Mouse (Mus musculus): Measurements from ENCODE around the gene Prkn. TPM values are rescaled to one million over a fixed set of nuclear protein-coding genes. Genes with fewer than 3 reads are reported as not detected.

Prkn gene
- polyA plus RNA-seq, 1 experiment from 2014 or later, result 2.8 TPM

GRCm38 (mm10) chr17:11955317-11955716 is 1115.1 kb downstream of the Prkn start:
- no peak for ATAC-seq
- no peaks in the 10 kb centered on the region for H3K9me3 ChIP-seq (ENCODE audit: low read length)
- WGBS, result 44% methylated on average over 6 of the region's 6 CpGs

GRCm38 (mm10) chr17:11960492-11960891 is 1120.3 kb downstream of the Prkn start:
- Histone ChIP-seq H3K4me3 (ENCODE audit: low read depth, low read length) (no peak overlapping the region), H3K9ac (replicated peaks; ENCODE audit: low read depth) (no peak overlapping the region), H3K9me3 (ENCODE audit: low read length) (no peaks in the 10 kb centered on the region), H3K4me2 (replicated peaks; ENCODE audit: low read depth, low read length) (no peak overlapping the region), H3K36me3 (ENCODE audit: insufficient read depth, low read length) (no peaks in the 10 kb centered on the region), H3K27me3 (replicated peaks; ENCODE audit: insufficient read depth, low read length) (no peaks in the 10 kb centered on the region), H3K4me1 (ENCODE audit: insufficient read depth, low read depth, low read length) (no peaks in the 10 kb centered on the region), H3K27ac (ENCODE audit: low read length) (no peak overlapping the region)
- ATAC-seq (no peak), DNase-seq (ENCODE audit: low spot score) (no peak)
- 66% methylated on average over 8 of the region's 8 CpGs for WGBS
- TF ChIP-seq CTCF (IDR thresholded peaks at IDR 0.05) (no peak), EP300 (IDR thresholded peaks at IDR 0.05) (no peak)

More at GRCm38 (mm10) chr17:11955317-11955716, 1115.1 kb downstream of the Prkn start:
- Histone ChIP-seq H3K9ac (replicated peaks; ENCODE audit: low read depth) (no peak overlapping the region), H3K27me3 (replicated peaks; ENCODE audit: insufficient read depth, low read length) (no peaks in the 10 kb centered on the region), H3K27ac (ENCODE audit: low read length) (no peak overlapping the region), H3K4me3 (ENCODE audit: low read depth, low read length) (no peak overlapping the region), H3K36me3 (ENCODE audit: insufficient read depth, low read length) (no peaks in the 10 kb centered on the region), H3K4me1 (ENCODE audit: insufficient read depth, low read depth, low read length) (no peaks in the 10 kb centered on the region), H3K4me2 (replicated peaks; ENCODE audit: low read depth, low read length) (no peak overlapping the region)
- DNase-seq (ENCODE audit: low spot score), result no peak
- TF ChIP-seq EP300 (IDR thresholded peaks at IDR 0.05), result no peak
- no peak for TF ChIP-seq CTCF (IDR thresholded peaks at IDR 0.05)

- no peak for DNase-seq (ENCODE audit: low spot score)
- no peak overlapping the region for H3K9ac ChIP-seq (replicated peaks; ENCODE audit: low read depth)
- H3K27me3 ChIP-seq (replicated peaks; ENCODE audit: insufficient read depth, low read length), result no peaks in the 10 kb centered on the region
- no peaks in the 10 kb centered on the region for H3K4me1 ChIP-seq (ENCODE audit: insufficient read depth, low read depth, low read length)
- no peaks in the 10 kb centered on the region for H3K36me3 ChIP-seq (ENCODE audit: insufficient read depth, low read length)
- H3K27ac ChIP-seq (ENCODE audit: low read length), result no peak overlapping the region
- no peak overlapping the region for H3K4me3 ChIP-seq (ENCODE audit: low read depth, low read length)
- ATAC-seq, result no peak
- TF ChIP-seq CTCF (IDR thresholded peaks at IDR 0.05) (no peak), EP300 (IDR thresholded peaks at IDR 0.05) (no peak)
- H3K9me3 ChIP-seq (ENCODE audit: low read length), result no peaks in the 10 kb centered on the region
- no peak overlapping the region for H3K4me2 ChIP-seq (replicated peaks; ENCODE audit: low read depth, low read length)
- WGBS, result 35% methylated on average over 11 of the region's 11 CpGs
These were observed 1122.6 kb downstream of the Prkn start for GRCm38 (mm10) chr17:11962808-11963207.

GRCm38 (mm10) chr17:11970160-11970559 is 1130.0 kb downstream of the Prkn start:
- ATAC-seq (no peak), DNase-seq (ENCODE audit: low spot score) (no peak)
- no peak overlapping the region for H3K27ac ChIP-seq (ENCODE audit: low read length)
- no peaks in the 10 kb centered on the region for H3K36me3 ChIP-seq (ENCODE audit: insufficient read depth, low read length)
- no peaks in the 10 kb centered on the region for H3K4me1 ChIP-seq (ENCODE audit: insufficient read depth, low read depth, low read length)
- WGBS, result 48% methylated on average over 1 of the region's 1 CpGs
- no peak for TF ChIP-seq CTCF (IDR thresholded peaks at IDR 0.05)
- no peak for TF ChIP-seq EP300 (IDR thresholded peaks at IDR 0.05)
- no peak overlapping the region for H3K4me2 ChIP-seq (replicated peaks; ENCODE audit: low read depth, low read length)
- H3K4me3 ChIP-seq (ENCODE audit: low read depth, low read length), result no peak overlapping the region
- H3K9me3 ChIP-seq (ENCODE audit: low read length), result no peaks in the 10 kb centered on the region
- no peaks in the 10 kb centered on the region for H3K27me3 ChIP-seq (replicated peaks; ENCODE audit: insufficient read depth, low read length)
- H3K9ac ChIP-seq (replicated peaks; ENCODE audit: low read depth), result no peak overlapping the region

DNA sequence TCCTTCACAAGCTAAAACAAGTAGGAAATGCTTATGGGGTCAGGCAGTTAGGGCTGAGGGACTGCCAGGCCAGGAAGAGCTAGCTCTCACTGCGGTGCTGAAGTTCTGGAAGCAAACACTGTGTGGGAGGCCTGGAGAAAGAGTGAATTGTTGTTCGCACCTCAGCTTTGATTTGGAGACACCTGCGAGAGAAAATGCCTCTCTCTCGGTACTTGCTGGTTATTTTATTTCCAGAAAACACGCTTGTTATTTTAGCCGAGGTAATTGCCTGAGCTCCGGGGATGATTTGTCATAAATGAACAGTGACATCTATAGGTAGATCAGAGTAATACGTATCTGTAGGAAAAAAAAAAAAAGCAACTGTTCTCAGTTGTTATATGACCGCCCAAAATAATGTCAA is 1132.4 kb downstream of the Prkn start:
- Histone ChIP-seq H3K36me3 (ENCODE audit: insufficient read depth, low read length) (no peaks in the 10 kb centered on the region), H3K4me3 (ENCODE audit: low read depth, low read length) (no peak overlapping the region), H3K4me2 (replicated peaks; ENCODE audit: low read depth, low read length) (no peak overlapping the region), H3K9ac (replicated peaks; ENCODE audit: low read depth) (no peak overlapping the region), H3K27ac (ENCODE audit: low read length) (no peak overlapping the region), H3K9me3 (ENCODE audit: low read length) (no peaks in the 10 kb centered on the region), H3K4me1 (ENCODE audit: insufficient read depth, low read depth, low read length) (no peaks in the 10 kb centered on the region), H3K27me3 (replicated peaks; ENCODE audit: insufficient read depth, low read length) (no peaks in the 10 kb centered on the region)
- ATAC-seq (no peak), DNase-seq (ENCODE audit: low spot score) (peak; percentile 68)
- WGBS, result 2% methylated on average over 9 of the region's 9 CpGs
- peak; percentile 49 for TF ChIP-seq CTCF (IDR thresholded peaks at IDR 0.05)
- TF ChIP-seq EP300 (IDR thresholded peaks at IDR 0.05), result no peak

DNA sequence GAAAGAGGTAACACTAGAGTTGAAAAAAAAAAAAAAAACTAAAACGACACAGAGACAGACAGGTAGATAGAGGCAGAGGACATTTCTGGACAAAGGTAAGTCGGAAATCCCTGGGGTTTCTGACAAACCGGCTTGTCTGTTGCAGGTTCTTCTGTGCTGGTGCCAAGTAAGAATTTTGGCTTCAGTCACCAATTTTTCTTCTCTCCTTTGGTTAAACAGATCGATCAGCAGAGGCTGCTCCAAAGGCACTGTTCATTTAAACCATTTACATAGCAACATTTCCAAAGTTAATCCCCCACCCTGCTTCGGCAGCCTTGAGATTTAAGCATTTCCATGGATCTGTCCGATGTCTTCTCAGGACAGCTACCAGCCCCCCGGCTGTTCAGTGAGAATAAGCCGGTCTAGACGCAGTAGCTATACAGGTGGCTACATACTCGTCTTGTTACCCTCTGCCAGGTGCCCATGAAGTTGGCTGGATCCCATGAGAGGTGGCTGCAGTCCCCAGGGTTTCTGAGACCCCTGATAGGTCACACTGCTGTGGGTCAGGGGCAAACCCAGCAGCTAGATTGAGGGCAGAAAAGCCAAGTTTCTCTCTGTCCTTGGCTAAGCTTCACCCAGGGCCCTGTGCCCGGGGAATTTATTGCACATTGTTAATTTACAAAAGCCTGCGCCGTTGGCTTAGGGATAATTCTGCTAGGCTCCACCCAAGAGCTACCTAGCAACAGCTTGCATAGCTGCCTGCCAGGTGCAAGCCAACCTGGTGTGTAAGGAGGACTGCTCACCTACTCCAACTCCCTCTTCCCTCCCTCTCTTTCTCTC is 1133.0 kb downstream of the Prkn start:
- DNase-seq (ENCODE audit: low spot score) (no peak), ATAC-seq (no peak)
- WGBS, result 54% methylated on average over 13 of the region's 13 CpGs

More for the DNA sequence above, 1133.0 kb downstream of the Prkn start:
- Histone ChIP-seq H3K4me1 (ENCODE audit: insufficient read depth, low read depth, low read length) (no peaks in the 10 kb centered on the region), H3K9me3 (ENCODE audit: low read length) (no peaks in the 10 kb centered on the region), H3K36me3 (ENCODE audit: insufficient read depth, low read length) (no peaks in the 10 kb centered on the region), H3K4me2 (replicated peaks; ENCODE audit: low read depth, low read length) (no peak overlapping the region), H3K4me3 (ENCODE audit: low read depth, low read length) (no peak overlapping the region), H3K27me3 (replicated peaks; ENCODE audit: insufficient read depth, low read length) (no peaks in the 10 kb centered on the region), H3K9ac (replicated peaks; ENCODE audit: low read depth) (no peak overlapping the region), H3K27ac (ENCODE audit: low read length) (no peak overlapping the region)
- no peak for TF ChIP-seq CTCF (IDR thresholded peaks at IDR 0.05)

Measured in lung, postnatal 0 days (tissue).